Mouse (Mus musculus) layer of hippocampus, postnatal 10 days (tissue): ENCODE results near the gene Kcnip1. TPM values are rescaled to one million over a fixed set of nuclear protein-coding genes. Genes with fewer than 3 reads are reported as not detected.

ENCODE experiments used
- DNase-seq, 2 experiments: peaks; one replicate each; pipeline ENCODE4 v3.0.0; 2021; ENCODE audit warnings: low spot score in 2 of 2
- total RNA-seq, 2 experiments: library from RNA; stranded (reverse); gene quantifications; 2 replicates each; pipeline ENCODE4 v1.2.3; 2021

The Kcnip1 gene
- total RNA-seq, 2 experiments from 2014 or later: 35.5 to 42.1 TPM

DNA sequence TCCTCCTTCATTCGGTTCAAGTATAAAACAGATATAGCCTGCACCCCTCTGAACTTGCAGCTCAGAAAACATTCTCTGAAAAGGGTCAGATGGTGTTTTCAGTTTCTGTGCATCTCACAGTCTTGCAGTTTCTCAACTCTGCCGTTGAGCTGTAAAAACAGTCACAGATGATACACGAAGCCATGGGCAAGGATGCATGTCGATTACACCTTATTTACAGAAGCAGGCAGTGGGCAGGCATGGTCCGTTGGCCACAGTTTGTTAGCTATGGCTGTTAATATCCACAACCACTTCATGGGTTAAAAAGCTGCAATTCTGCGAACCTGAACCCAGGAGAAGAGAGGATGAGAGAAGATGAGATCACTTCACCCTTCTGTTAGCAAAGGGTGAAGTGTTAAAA, 406.3 kb downstream of the Kcnip1 start:
- no peak for DNase-seq

DNA sequence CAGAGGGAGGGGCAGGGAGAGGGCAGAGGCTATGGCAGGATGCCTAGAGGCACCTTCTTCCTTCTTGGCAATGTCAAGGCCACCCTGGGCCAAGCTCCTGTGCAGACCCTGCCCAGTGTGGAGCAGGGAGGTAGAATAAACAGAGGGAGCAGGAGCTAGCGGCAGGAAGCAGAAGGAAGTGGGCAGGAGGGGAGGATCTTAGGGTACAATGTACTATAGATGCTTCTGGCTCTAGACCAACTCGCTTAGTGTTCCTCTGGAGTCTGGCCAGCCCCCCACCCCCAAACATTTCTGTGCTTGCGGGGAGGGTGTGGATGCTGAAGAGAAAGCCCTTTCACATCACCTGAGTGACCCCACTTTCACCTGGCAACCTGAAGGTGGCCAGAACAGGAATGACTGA, 413.3 kb downstream of the Kcnip1 start:
- DNase-seq: no peak

Other genes with a start within 250 kb of the Kcnip1 start
- gene Kcnmb1, start 30.1 kb downstream of the Kcnip1 start, total RNA-seq: under 1 TPM; 0.27 to 0.33 TPM
- gene Lcp2, start 53.8 kb upstream of the Kcnip1 start, total RNA-seq: 1 to 10 TPM; 5.9 to 7.2 TPM
- gene 4930469K13Rik, start 105.4 kb upstream of the Kcnip1 start, total RNA-seq: not detected
- gene Foxi1, start 214.9 kb upstream of the Kcnip1 start, total RNA-seq: not detected